Mouse (Mus musculus): ENCODE data around the gene Kcnh4.

DNA sequence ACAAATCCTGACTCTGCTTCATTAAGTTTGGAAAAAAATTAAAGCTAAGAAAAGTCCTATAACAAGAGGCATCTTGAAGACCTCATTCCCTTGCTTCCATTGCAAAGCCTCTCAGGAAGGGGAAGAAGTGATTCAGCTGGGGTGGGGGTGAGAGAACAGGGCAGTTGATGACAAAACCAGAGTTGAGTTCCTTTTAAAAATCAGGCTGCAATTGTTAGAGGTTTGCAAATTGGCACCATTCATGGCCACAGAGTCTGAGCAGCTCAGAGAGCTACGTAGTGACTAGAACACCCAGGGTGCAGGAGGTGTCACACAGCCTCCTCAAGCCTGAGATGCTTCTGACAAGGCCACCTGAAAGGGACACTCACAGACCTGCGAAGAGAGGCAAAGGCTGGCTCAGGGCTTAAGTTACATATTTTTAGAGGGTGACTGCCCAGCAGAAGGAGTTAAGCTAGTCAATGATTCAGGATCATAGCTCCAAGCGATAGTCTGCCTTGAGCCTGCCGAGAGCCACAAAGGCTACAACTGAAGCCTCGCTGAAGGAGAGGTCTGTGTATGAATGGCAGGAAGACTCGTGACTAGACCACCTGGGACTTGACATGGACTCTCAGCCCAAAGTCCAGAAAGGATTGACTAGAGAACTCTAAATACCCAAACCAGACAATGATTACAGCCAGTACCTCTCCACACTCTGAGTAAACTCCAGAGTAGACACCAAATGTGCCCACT is 29.1 kb downstream of the Kcnh4 start:
- TF ChIP-seq CTCF (IDR thresholded peaks at IDR 0.05; ENCODE audit: low read depth, low read length) (no peak), POLR2A (IDR thresholded peaks at IDR 0.05; ENCODE audit: insufficient read depth, low read length) (no peak), EP300 (IDR thresholded peaks at IDR 0.05; ENCODE audit: insufficient read depth, low read depth, low read length) (no peak)

All from ES-Bruce4 (cell line).